Mouse (Mus musculus) C2C12 (cell line): ENCODE measurements around the gene Lrrn2. TPM values are rescaled to one million over a fixed set of nuclear protein-coding genes. Genes with fewer than 3 reads are reported as not detected.

Experiments
- H3K27me3 ChIP-seq: one replicate; pipeline ENCODE4 v1.6.1; 2011; ENCODE audit not compliant: control insufficient read depth, insufficient read depth, insufficient read length
- H3K36me3 ChIP-seq: one replicate; pipeline ENCODE4 v1.6.1; 2011; ENCODE audit not compliant: control insufficient read depth, insufficient read depth
- H3K4me3 ChIP-seq: one replicate; pipeline ENCODE4 v1.5.1; 2011; ENCODE audit warnings: mild to moderate bottlenecking, control low read depth; ENCODE audit not compliant: poor library complexity, insufficient read depth, severe bottlenecking
- H3K79me2 ChIP-seq: one replicate; pipeline ENCODE4 v1.6.1; 2011; ENCODE audit not compliant: control insufficient read depth, insufficient read depth
- H3K79me3 ChIP-seq: one replicate; pipeline ENCODE4 v1.6.1; 2011; ENCODE audit warnings: low read depth, control low read depth
- H3ac ChIP-seq: one replicate; pipeline ENCODE3; 2011; ENCODE audit warnings: low read depth; ENCODE audit not compliant: control insufficient read depth, insufficient read length
- CEBPB ChIP-seq: IDR thresholded peaks from one replicate; pipeline ENCODE4 v1.6.1; 2011; ENCODE audit warnings: low read depth, mild to moderate bottlenecking, control low read depth, moderate library complexity
- CTCF ChIP-seq: IDR thresholded peaks from one replicate; pipeline ENCODE4 v1.5.1; 2011; ENCODE audit not compliant: control insufficient read depth, insufficient read depth, insufficient read length
- FOSL1 ChIP-seq: IDR thresholded peaks from one replicate; pipeline ENCODE4 v1.8.0; 2011; ENCODE audit warnings: mild to moderate bottlenecking, low read length; ENCODE audit not compliant: poor library complexity, insufficient read depth, severe bottlenecking
- MAX ChIP-seq: IDR thresholded peaks from one replicate; pipeline ENCODE4 v1.6.1; 2011; ENCODE audit warnings: mild to moderate bottlenecking, control low read depth
- MYOD1 ChIP-seq: IDR thresholded peaks from one replicate; pipeline ENCODE4 v1.6.1; 2011; ENCODE audit warnings: low read depth; ENCODE audit not compliant: control insufficient read depth, insufficient read length
- MYOG ChIP-seq: IDR thresholded peaks from one replicate; pipeline ENCODE4 v1.6.1; 2011; ENCODE audit not compliant: control insufficient read depth, insufficient read length; ENCODE audit errors: extremely low read depth
- USF1 ChIP-seq: IDR thresholded peaks from one replicate; pipeline ENCODE4 v1.6.1; 2011; ENCODE audit warnings: low read depth, mild to moderate bottlenecking, control low read depth, moderate library complexity
- polyA plus RNA-seq: library from polyadenylated mRNA; unstranded; fragments of >200 nt; fragmentation: generic; extraction: Trizol; gene quantifications from one replicate; pipeline ENCODE4 v1.2.1, GENCODE M21; 2012; ENCODE audit warnings: missing spikeins

Lrrn2 gene
- polyA plus RNA-seq, 1 experiment = 0.05 TPM

GRCm38 (mm10) chr1:132961751-132962150 lies 81.7 kb downstream of the Lrrn2 start:
- no peak overlapping the region for H3ac ChIP-seq
- H3K4me3 ChIP-seq = no peak overlapping the region

GRCm38 (mm10) chr1:132964106-132964505 lies 84.0 kb downstream of the Lrrn2 start:
- TF ChIP-seq CTCF = no peak
- no peak for TF ChIP-seq USF1
- TF ChIP-seq CEBPB = no peak
- TF ChIP-seq MYOG = no peak
- TF ChIP-seq FOSL1 = no peak
- TF ChIP-seq MYOD1 = no peak
- no peak for TF ChIP-seq MAX
- H3K79me3 ChIP-seq = no peaks in the 10 kb centered on the region
- peaks cover 3% of the 10 kb centered on the region for H3K27me3 ChIP-seq
- H3K4me3 ChIP-seq = no peak overlapping the region
- H3ac ChIP-seq = no peak overlapping the region
- H3K79me2 ChIP-seq = no peaks in the 10 kb centered on the region
- H3K36me3 ChIP-seq = no peaks in the 10 kb centered on the region

More at GRCm38 (mm10) chr1:132961751-132962150, 81.7 kb downstream of the Lrrn2 start:
- H3K79me3 ChIP-seq = no peaks in the 10 kb centered on the region
- H3K27me3 ChIP-seq = peaks cover 22% of the 10 kb centered on the region
- no peaks in the 10 kb centered on the region for H3K79me2 ChIP-seq
- H3K36me3 ChIP-seq = no peaks in the 10 kb centered on the region
- no peak for TF ChIP-seq MYOD1
- TF ChIP-seq FOSL1 = no peak
- no peak for TF ChIP-seq MAX
- TF ChIP-seq USF1 = no peak
- no peak for TF ChIP-seq CTCF
- no peak for TF ChIP-seq CEBPB
- TF ChIP-seq MYOG = no peak

DNA sequence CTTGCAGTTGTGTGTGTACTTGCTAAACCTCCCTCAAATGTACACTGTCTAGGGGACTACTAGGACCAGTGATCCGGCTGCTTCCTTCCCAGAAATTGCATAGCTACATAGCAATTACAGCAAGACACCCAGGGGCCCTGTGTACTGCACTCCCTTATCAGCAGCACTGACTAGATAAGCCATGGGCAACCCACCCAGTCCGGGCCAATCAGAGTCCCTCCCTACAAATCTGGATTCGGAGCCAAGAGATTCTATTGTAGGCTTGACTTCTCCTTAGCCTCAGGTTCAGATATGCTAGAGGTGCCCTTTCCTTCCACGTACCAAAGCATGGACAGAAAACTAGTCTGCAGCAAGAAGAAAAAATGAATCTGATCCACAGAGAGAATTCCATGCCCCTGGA lies 84.6 kb downstream of the Lrrn2 start:
- Histone ChIP-seq H3K27me3 (peaks cover 3% of the 10 kb centered on the region), H3K79me3 (no peaks in the 10 kb centered on the region), H3K36me3 (no peaks in the 10 kb centered on the region), H3K4me3 (no peak overlapping the region), H3K79me2 (no peaks in the 10 kb centered on the region), H3ac (no peak overlapping the region)
- TF ChIP-seq USF1 = no peak
- no peak for TF ChIP-seq CTCF
- no peak for TF ChIP-seq CEBPB
- TF ChIP-seq MYOG = no peak
- TF ChIP-seq FOSL1 = no peak
- TF ChIP-seq MYOD1 = no peak
- TF ChIP-seq MAX = no peak

DNA sequence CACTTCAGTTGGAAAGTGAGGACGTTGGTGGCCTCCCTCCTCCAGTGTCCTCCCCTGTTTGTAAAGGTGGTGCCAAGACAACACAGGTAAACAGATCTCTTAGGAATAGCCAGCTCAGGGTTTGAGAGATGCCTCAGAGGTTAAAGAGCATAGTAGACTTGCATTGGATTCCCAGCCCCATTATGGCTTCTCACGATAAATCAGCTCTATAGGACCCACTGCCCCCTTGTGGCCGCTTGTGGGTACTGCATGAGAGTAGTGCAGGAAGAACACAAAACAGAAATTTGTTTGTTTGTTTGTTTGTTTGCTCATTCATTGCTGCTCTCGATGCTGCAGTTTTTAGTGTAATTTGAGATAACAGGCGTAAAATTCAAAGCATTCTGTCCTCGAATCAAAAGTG lies 88.6 kb downstream of the Lrrn2 start:
- Histone ChIP-seq H3K36me3 (no peaks in the 10 kb centered on the region), H3K4me3 (no peak overlapping the region), H3K79me3 (no peaks in the 10 kb centered on the region), H3ac (no peak overlapping the region), H3K27me3 (peaks cover 3% of the 10 kb centered on the region), H3K79me2 (no peaks in the 10 kb centered on the region)
- TF ChIP-seq MAX = no peak
- peak; percentile 7 for TF ChIP-seq CTCF

DNA sequence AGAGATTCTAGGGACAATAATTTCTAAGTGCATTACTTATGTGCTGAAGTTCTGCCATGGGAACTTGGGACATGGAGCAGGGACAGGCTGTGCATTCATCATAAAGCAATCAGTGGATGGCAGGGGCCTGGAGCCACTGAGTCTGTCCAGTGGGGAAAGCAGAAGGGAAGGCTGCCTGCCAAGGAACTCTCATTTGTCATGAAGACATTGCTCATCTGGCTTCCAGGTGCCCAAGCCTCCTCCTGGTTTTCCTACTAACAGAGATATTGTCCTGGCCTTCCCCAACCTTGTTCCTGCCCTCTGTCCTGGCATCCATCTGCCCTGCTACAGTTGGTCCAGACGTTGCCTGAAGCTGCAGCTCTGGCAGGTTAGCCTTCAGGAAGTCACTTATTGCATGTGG lies 97.3 kb downstream of the Lrrn2 start:
- Histone ChIP-seq H3K27me3 (no peaks in the 10 kb centered on the region), H3ac (no peak overlapping the region), H3K4me3 (no peak overlapping the region), H3K79me2 (no peaks in the 10 kb centered on the region), H3K36me3 (peaks cover 3% of the 10 kb centered on the region), H3K79me3 (no peaks in the 10 kb centered on the region)
- no peak for TF ChIP-seq MYOG
- no peak for TF ChIP-seq MAX
- TF ChIP-seq CTCF = no peak
- TF ChIP-seq FOSL1 = no peak
- no peak for TF ChIP-seq MYOD1
- TF ChIP-seq CEBPB = no peak
- no peak for TF ChIP-seq USF1

- no peak overlapping the region for H3K4me3 ChIP-seq
- no peaks in the 10 kb centered on the region for H3K79me2 ChIP-seq
- peaks cover 32% of the 10 kb centered on the region for H3K36me3 ChIP-seq
- H3K27me3 ChIP-seq = no peaks in the 10 kb centered on the region
- TF ChIP-seq CTCF (no peak), FOSL1 (no peak), CEBPB (no peak), MYOD1 (no peak), USF1 (no peak), MYOG (no peak), MAX (no peak)
- no peaks in the 10 kb centered on the region for H3K79me3 ChIP-seq
- no peak overlapping the region for H3ac ChIP-seq
Measured at GRCm38 (mm10) chr1:132981232-132981631, 101.2 kb downstream of the Lrrn2 start.
